Mouse (Mus musculus): ENCODE data around the gene Dqx1.

- TF ChIP-seq POLR2A (IDR thresholded peaks at IDR 0.05; ENCODE audit: low read depth, low read length) (no peak), CTCF (IDR thresholded peaks at IDR 0.05; ENCODE audit: extremely low read depth, insufficient read length, insufficient replicate concordance, low read depth, low read length) (no peak)
Observed at GRCm38 (mm10) chr6:83044742-83045141, 12.9 kb upstream of the Dqx1 start.

All from small intestine, adult 2 months (tissue).